Mouse (Mus musculus): ENCODE results near the gene Gm27029. TPM values are rescaled to one million over a fixed set of nuclear protein-coding genes. Genes with fewer than 3 reads are reported as not detected.

Gene Gm27029
- polyA plus RNA-seq, 1 experiment from 2014 or later = 7.3 TPM

GRCm38 (mm10) chr11:101357505-101358182, 67.0 kb downstream of the Gm27029 start:
- Histone ChIP-seq H3K4me3 (no peak overlapping the region), H3K36me3 (no peaks in the 10 kb centered on the region), H3K4me2 (replicated peaks) (no peak overlapping the region), H3K27ac (replicated peaks) (no peak overlapping the region), H3K9ac (replicated peaks) (no peak overlapping the region), H3K27me3 (no peaks in the 10 kb centered on the region), H3K4me1 (no peaks in the 10 kb centered on the region), H3K9me3 (no peaks in the 10 kb centered on the region)
- 82% methylated on average over 3 of the region's 3 CpGs for WGBS
- ATAC-seq (replicated peaks) = no peak

Small RNAs within 50 kb of the gene (microRNA-seq; reads per million reads assigned to microRNA genes)
- not detected for gene Mir6929

Other genes with a start within 250 kb of the Gm27029 start
- 0.14 and 0.19 TPM in 2 replicates for gene Ccr10, start 249.4 kb downstream of the Gm27029 start, polyA plus RNA-seq (2015; fragmentation: Nextera tagmentation; extraction: Ambion mirVana)
- 19.6 and 21.4 TPM in 2 replicates for gene Ezh1, start 198.3 kb downstream of the Gm27029 start, polyA plus RNA-seq (2015; fragmentation: Nextera tagmentation; extraction: Ambion mirVana)
- 53.4 and 61.3 TPM in 2 replicates for gene Ramp2, start 178.8 kb downstream of the Gm27029 start, polyA plus RNA-seq (2015; fragmentation: Nextera tagmentation; extraction: Ambion mirVana)
- gene Vps25, start 171.1 kb downstream of the Gm27029 start, polyA plus RNA-seq (2015; fragmentation: Nextera tagmentation; extraction: Ambion mirVana) = 87.7 and 92.9 TPM in 2 replicates
- 4.8 and 5.5 TPM in 2 replicates for gene Wnk4, start 164.2 kb downstream of the Gm27029 start, polyA plus RNA-seq (2015; fragmentation: Nextera tagmentation; extraction: Ambion mirVana)
- gene Cntd1, start 145.8 kb downstream of the Gm27029 start, polyA plus RNA-seq (2015; fragmentation: Nextera tagmentation; extraction: Ambion mirVana) = 1.4 and 1.5 TPM in 2 replicates
- gene Coa3, start 145.7 kb downstream of the Gm27029 start, polyA plus RNA-seq (2015; fragmentation: Nextera tagmentation; extraction: Ambion mirVana) = 208 and 211 TPM in 2 replicates
- 186 and 200 TPM in 2 replicates for gene Becn1, start 122.5 kb downstream of the Gm27029 start, polyA plus RNA-seq (2015; fragmentation: Nextera tagmentation; extraction: Ambion mirVana)
- 129 and 140 TPM in 2 replicates for gene Psme3, start 108.6 kb downstream of the Gm27029 start, polyA plus RNA-seq (2015; fragmentation: Nextera tagmentation; extraction: Ambion mirVana)
- 2.1 and 2.2 TPM in 2 replicates for gene Aoc2, start 99.7 kb downstream of the Gm27029 start, polyA plus RNA-seq (2015; fragmentation: Nextera tagmentation; extraction: Ambion mirVana)
- gene Aoc3, start 94.2 kb downstream of the Gm27029 start, polyA plus RNA-seq (2015; fragmentation: Nextera tagmentation; extraction: Ambion mirVana) = 0.05 TPM in 1 of 2 replicates, not detected in the other
- gene G6pc, start 57.2 kb downstream of the Gm27029 start, polyA plus RNA-seq (2015; fragmentation: Nextera tagmentation; extraction: Ambion mirVana) = not detected in 2 replicates
- 90.2 and 98.7 TPM in 2 replicates for gene Aarsd1, start 7.2 kb downstream of the Gm27029 start, polyA plus RNA-seq (2015; fragmentation: Nextera tagmentation; extraction: Ambion mirVana)
- gene Rundc1, start 289 bp upstream of the Gm27029 start, polyA plus RNA-seq (2015; fragmentation: Nextera tagmentation; extraction: Ambion mirVana) = 31.7 and 32.2 TPM in 2 replicates
- 1.0 and 1.7 TPM in 2 replicates for gene Ptges3l, start 537 bp upstream of the Gm27029 start, polyA plus RNA-seq (2015; fragmentation: Nextera tagmentation; extraction: Ambion mirVana)
- 267 and 285 TPM in 2 replicates for gene Rpl27, start 17.5 kb upstream of the Gm27029 start, polyA plus RNA-seq (2015; fragmentation: Nextera tagmentation; extraction: Ambion mirVana)
- 2.4 and 3.2 TPM in 2 replicates for gene Ifi35, start 23.6 kb upstream of the Gm27029 start, polyA plus RNA-seq (2015; fragmentation: Nextera tagmentation; extraction: Ambion mirVana)
- 121 and 142 TPM in 2 replicates for gene Rnd2, start 40.2 kb upstream of the Gm27029 start, polyA plus RNA-seq (2015; fragmentation: Nextera tagmentation; extraction: Ambion mirVana)
- gene Vat1, start 41.4 kb upstream of the Gm27029 start, polyA plus RNA-seq (2015; fragmentation: Nextera tagmentation; extraction: Ambion mirVana) = 77.1 and 79.8 TPM in 2 replicates
- gene Brca1, start 127.2 kb upstream of the Gm27029 start, polyA plus RNA-seq (2015; fragmentation: Nextera tagmentation; extraction: Ambion mirVana) = 5.6 and 7.1 TPM in 2 replicates
- 116 and 130 TPM in 2 replicates for gene Nbr1, start 127.4 kb upstream of the Gm27029 start, polyA plus RNA-seq (2015; fragmentation: Nextera tagmentation; extraction: Ambion mirVana)
- gene Tmem106a, start 157.4 kb upstream of the Gm27029 start, polyA plus RNA-seq (2015; fragmentation: Nextera tagmentation; extraction: Ambion mirVana) = 2.0 and 2.3 TPM in 2 replicates
- gene Gm11634, start 174.5 kb upstream of the Gm27029 start, polyA plus RNA-seq (2015; fragmentation: Nextera tagmentation; extraction: Ambion mirVana) = not detected in 2 replicates
- 31.0 and 34.6 TPM in 2 replicates for gene Rdm1, start 202.4 kb upstream of the Gm27029 start, polyA plus RNA-seq (2015; fragmentation: Nextera tagmentation; extraction: Ambion mirVana)
- gene Arl4d, start 240.7 kb upstream of the Gm27029 start, polyA plus RNA-seq (2015; fragmentation: Nextera tagmentation; extraction: Ambion mirVana) = 45.8 TPM in 2 replicates

Measured in forebrain, embryonic 15.5 days (tissue).